Mouse (Mus musculus): ENCODE measurements around the gene Igsf8.

Gene Igsf8

DNA sequence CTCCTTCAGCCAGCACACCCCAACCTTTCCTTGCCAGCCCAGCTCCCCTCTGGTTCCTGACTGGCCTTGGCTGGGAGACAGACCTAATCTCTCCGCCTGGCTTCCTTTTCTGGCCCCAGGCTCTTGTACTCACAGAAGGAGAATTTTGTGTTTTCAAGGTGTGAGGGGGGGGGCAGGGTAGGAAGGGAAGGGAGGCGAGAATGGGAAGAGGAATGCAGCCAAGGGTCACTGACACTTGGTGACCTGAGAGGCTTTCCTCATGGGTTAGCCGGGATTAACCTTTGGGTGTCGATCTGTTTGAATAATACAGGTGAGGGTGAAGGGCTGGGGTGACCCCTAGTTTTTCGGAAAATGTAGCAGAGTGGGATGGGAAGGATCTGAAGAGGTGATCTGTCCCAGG is 12.7 kb downstream of the Igsf8 start:
- no peak for DNase-seq

DNA sequence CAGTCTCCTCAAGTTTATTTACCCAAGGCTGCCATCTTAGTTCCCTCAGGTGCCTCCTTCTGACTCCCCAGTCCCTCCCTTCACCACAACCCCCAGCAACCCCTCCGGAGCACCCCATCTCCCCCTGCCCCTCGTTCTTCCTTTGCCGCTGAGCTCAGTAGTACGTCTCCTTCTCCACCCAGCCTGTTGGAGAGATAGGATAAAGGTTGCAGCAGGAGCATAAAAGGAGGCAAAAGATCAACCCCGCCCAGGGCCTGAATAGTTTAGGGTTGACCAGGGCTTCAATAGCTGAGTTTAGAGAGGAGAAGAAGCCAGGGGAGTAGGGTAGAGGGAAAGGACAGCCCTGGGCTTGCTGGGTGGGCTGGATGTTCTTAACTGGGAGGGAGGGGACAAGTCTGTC is 13.1 kb downstream of the Igsf8 start:
- no peak for DNase-seq

DNA sequence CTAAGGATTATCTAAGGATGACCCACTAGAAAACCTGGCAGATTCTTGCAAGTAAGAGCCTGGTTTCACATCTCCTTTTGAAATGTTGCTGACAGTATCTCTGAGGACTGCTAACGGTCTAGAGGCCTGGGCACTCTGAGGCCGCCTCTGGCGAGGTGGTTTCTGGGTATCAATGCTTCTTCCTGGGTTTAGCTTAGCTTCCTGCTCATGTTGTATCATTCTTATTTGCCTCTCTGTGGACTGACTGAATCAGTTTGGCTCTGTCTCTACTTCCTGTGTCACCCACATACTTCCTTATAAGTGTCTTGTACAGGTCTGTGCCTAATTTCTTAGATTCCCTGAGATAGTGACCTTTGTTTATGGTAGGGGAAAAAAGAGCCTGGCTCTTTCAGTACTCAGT is 15.7 kb downstream of the Igsf8 start:
- DNase-seq, result peak in 1 of 2 experiments; percentile 50

DNA sequence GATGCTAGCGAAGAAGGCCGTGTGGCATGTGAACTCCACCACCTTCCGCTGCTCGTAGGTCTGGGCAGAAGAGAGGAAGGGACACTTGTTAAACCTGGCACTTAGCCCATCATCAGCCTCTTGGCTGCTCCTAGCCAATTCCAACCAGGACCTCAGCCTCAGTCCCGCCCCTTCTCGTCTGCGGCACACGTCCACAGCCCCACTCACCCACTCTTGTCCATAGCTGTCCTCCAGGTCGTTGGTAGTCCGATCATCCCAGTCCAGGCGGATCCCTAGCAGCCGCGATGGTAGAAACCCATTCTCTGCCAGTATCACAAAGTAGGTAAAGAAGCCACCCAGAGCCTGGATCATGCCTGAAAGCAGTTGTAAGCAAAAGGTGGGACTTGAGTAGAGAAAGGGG is 16.9 kb downstream of the Igsf8 start:
- DNase-seq, result no peak

DNA sequence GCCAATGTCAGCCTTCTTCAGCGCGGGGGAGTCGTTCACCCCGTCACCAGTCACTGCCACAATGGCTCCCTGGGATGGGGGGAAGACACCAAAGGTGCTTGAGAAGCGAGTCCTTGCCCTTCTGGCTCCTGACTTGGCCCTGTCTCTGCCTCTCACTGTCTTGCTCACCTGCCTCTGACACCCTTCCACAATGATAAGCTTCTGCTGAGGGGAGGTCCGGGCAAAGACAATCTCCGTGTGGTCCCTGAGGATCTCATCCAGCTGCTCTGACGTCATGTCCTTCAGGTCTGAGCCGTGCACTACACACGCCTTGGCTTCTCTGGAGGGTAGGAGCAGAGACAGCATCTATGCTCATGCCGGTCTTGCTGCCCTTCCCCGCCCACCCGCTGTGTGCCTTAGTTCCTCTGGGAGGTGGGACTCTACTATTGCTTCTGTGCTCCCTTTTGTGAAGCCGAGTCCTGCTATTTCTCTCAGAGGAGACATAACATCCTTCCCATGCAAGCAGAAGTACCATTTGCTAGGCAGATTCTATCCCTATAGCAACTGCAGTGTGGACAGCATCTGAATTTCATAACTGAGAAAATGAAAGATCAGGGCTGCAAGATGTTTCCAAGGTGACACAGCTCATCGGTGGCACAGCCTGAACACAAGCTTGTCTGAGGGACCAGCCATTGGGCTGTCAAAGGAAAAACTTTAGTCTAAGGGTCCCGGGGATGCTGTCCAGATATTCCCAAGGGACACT is 18.5 kb downstream of the Igsf8 start:
- DNase-seq, result no peak

DNA sequence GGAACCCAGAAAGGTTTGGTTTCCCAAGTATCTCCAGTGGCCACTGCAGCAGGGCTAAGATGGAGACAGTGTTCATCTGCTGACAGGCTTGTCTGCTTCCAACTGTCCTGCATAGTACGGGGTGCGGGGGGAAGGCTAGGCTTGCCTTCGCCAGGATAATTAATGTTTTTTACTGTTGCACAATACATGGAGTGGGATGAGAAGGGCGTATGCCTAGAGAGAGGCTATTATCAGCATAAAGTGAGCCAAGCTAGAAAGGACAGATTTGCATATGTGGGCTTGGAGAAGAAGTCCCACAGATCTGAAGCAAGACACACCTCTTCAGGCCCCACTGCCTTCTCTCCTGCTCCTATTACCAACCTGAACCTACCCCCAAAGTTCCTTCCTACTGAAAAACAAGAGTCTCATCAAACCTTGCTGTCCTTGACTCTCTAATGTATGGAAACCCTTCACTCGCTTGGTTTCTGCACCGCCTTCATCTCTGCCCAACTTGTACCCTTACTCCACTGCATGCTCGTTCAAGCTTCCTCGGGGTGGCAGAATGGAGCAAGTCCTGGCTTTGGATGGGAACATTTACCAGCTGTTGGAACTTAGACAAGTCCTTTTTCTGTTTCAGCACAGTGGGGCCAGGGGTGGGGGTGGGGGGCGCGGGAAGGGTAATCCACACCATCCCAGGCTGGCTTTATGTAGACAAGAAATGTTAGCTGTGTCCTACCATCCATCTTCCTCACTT is 20.2 kb downstream of the Igsf8 start:
- DNase-seq, result no peak

DNA sequence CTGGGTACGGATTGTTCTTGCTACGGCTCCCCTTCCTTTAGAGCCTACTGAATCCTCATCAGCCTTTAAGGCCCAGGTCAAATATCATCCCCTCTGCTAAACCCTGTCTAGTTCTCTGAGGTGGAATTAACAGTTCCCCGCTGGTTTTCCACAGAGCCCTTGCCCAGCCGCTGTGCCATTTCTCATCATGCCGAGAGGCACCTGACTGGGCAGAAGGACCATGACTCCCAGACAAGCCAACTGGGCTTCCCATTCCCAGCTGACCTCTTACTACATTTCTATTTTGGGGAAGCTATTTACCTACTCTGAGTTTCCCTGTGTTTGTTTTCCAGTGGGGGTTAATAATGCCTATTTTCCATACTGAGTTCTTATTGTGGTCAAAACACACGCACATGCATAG is 21.6 kb downstream of the Igsf8 start:
- DNase-seq, result no peak

DNA sequence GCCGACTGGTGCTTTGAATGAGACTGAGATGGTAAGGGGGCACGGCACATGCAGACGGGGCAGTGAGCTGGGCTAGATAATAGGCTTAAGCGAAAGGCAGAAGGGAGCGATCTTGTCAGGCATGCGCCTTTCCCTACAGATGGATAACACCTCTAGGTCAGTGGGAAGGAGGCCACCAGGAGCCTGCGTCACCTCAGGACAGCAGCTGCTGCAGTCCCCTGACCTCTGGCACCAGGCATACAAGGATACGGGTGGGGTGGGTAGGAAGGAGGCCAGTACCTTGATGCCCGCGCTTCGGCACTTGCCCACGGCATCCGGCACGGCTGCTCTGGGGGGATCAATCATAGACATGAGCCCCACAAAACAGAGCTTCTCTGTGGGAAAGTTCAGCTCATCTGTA is 22.8 kb downstream of the Igsf8 start:
- DNase-seq, result no peak

DNA sequence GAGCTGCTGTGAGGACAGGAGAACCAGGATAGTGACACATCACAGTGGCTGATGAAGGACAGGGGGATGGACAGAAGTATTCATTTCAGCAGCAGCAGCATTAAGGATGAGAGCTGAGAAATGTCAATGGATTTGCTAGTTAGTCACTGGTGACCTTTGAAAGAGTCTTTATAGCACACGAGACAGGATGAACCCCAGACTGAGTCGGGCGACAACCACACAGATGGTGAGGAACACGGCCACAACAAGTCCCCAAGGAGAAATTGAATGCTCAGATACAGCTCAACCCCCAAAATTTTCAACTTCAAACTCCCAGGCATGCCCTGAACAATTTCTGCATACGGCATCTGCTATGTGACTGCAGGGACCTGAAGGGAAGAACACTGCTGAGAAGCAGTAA is 25.3 kb downstream of the Igsf8 start:
- DNase-seq, result no peak

DNA sequence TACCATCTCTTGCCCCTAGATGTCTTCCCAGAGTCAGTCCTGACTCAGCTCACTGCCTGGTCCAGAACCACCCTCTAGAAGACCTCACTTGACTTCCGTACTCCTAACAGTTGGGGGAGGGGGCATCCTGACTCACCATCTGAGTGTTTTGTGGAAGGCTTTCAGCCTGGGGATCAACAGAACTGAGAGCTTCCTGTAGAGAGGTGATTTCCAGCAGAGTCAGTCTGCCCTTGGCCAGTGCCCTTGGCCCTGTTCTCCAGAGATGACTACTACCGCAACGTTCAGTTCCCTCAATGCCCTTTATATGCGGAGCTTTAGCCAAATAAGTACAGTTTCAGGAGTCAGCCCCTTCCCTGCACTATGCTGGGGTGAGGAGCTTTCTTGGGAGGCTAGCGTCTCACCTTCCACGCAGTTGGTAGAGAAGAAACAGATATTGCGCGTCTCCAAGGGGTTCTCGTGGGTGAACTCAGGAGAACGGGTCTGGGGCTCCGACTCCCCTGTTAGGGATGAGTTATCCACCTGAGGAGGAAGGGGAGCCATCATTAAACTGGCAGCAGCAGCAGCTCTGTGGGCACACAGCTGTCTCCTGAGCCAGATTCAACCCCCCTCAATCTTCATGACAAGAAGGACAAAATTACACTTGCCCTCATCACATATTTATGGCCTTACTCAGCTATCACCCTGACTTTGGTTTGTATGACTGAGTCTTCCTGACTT is 27.6 kb downstream of the Igsf8 start:
- no peak for DNase-seq

DNA sequence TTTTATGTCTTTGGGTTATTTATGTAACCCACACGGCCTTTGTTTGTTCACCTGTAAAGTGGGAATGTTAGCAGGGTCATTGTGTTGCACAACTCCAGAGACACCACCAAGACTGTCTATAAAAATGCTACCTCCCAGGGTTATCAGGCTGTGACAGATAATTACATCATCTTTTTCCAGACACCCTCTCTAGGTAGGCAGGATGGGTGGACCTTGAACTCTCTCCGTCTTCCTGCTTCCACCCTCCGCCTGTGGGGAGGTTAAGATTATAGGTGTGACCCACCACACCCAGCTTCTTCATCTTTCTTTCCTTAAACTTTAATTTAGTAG is 28.1 kb downstream of the Igsf8 start:
- DNase-seq, result no peak

DNA sequence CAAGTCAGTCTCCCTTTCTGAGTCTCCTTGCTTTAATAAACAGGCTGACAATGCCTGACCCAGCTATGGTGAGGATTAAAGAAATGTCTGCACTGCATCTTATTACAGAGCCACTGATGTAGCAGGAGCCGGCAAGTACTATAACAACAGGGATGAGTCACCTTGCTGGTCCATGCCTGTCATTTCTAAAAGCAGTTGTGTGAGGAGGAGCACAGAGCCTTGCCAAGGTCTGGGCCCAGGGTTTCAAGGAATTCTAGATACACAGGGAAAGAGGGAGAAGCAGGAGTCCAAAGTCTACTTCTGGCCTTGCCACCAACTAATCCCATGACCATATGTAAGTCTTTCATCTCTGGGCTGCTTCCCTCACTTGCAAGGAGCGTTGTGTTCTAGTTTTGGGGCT is 31.4 kb downstream of the Igsf8 start:
- no peak for DNase-seq

DNA sequence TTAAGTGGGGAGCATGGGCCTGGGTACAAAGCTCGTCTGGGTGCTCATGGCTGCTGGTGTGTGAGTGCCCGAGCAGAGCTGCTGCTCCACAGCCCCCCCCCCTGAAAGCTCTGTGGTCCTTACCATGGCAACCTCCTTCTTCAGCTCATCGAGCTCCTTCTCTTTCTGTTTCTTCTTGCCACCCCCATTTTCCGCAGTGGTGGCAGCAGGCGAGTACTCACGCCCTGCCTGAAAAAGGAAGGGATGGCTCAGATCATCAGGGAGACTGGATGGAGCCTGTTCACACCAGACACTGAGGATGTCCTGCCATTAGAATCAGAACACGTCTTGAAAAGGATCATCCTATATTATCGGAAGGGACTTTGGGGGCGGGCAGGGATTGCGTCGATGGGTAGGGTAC is 32.0 kb downstream of the Igsf8 start:
- DNase-seq, result no peak

DNA sequence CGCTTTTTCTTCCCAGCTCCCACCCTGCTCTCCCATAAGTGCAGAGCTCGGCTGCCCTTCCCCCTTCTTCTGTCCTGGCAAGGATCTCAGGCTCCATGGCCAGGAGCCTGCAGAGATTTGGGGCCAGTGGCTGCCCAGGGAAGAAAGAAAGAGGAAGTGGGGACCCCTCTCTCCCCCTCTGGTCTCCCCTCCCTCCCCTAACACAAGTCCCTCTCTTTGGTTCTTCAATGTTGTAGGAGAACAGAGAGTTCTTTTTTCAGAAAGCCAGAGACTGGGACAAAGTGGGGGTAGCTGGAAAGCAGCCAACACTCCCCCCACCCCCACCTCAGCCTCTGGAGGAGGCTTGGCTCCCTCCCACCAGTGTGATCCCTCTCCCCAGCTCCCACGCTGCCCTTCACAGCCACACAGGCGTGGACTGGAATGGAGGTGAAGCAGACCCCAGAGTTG is 34.3 kb downstream of the Igsf8 start:
- peak in 1 of 2 experiments; percentile 41 for DNase-seq

DNA sequence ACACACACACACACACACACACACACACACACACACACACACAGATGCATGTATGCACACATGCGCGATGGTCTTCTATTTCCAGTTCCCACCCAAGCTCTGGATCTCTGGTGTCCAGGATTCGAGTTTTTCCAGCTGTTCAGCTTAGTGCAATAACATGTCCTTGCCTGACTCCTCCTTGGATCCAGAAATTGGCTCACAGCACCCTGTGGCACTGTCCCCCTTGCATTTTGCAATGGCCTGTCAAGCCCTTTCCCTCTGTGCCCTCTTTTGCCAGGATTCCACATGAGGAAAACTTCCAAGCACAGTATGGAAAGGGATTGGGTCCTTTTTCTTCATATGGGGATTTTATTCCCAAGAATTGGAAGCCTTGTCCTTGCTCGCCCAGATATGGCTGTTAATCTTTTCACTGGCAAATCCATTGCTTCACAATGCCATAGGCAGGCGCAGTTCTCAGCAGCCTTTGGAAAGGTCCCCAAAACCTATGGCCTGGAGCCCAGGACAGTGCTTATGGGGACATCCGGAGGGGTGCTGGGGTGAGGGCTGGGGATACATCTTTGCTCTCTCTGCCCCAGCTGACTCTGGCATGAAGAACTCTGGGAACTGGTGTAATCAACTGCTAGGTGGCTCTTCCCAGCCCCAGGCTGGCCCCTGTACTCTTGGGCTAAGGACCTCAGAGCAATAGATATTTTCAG is 35.5 kb downstream of the Igsf8 start:
- peak in 1 of 2 experiments; percentile 65 for DNase-seq

DNA sequence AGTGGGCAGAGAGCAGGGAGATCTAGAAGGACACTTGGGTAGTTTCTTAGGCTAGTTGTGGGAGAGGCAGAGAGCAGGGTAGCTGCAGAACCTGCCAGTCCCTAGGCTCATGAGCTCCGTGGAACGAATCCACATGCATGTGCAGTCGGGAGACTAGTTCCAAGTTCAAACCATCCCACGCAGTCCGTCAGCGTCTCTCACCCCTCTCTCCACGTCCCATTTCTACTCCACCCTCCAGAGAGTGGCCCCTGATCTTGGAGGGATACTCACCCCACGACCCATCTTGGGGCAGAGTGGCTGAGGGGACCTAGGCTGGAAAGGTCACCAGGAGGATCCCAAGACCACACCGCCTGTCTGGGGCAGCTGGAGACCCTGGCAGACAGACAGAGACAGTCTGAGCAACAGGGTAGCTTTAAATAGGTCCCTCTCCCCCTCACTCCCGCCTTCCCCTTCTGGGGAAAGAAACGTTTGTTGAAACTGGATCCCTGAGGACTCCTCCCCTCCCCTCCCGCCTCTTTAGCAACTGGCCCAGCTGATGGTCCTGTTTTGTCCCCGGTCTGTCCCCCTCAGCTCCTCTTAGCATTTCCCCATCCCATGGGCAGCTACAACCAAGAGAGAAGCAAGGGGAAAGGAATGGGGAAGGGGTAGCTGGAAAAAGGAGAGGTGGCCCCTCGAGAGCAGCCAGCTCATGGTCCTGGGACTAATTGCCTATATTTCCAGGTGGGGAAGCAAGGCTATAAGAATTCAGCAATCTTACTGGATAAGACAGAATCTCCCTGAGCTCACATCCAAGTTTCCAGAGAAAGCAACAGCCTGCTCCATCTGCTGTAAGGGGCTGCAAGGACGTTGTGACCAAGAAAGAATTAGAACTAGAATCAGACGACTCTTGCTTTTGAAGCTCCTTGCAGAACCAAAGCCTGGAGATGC is 36.4 kb downstream of the Igsf8 start, which contains the start of gene Atp1a2:
Gene Atp1a2, minus strand, starts transcription at position 454 of the 927 bp plus-strand sequence.
- peak; percentile 47 to 67 for DNase-seq

DNA sequence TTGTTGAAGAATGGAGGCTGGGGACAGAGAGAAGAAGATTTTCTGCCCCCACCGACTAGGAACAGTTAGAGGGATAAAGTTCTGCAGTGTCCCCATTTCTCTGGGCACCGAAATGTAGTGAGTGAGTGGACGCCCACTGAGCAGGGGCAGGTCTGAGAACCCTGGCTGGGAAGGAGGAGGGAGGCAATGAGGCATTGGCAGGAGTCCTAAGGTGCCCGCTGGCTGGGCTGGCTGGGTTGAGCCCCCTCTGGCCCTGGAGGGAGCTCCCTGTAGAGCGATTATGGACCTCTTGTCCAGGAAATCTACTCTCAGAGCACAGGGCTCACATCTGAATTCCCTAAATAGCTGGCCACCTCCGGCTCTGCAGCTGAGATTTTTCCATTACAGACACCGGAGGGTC is 38.1 kb downstream of the Igsf8 start:
- DNase-seq, result no peak

DNA sequence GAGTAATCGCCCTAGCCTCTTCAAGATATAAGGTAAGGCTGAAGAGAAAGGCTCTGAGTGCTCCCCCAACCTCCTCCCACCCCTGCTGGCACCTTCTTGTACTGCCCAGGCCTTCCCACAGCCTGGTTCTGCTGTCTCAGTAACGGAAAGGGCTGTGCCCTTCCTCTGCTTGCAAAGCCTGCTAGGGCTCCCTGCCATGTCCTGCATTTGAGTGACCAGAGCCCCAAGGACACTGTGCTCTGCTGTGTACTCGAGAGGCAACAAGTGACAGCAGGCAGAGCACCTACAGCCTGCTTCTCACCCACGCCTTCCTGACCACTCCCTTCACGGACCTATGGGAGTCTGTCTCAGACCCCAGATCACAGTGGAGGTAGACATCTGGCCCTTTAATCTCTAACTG is 38.8 kb downstream of the Igsf8 start:
- no peak for DNase-seq

DNA sequence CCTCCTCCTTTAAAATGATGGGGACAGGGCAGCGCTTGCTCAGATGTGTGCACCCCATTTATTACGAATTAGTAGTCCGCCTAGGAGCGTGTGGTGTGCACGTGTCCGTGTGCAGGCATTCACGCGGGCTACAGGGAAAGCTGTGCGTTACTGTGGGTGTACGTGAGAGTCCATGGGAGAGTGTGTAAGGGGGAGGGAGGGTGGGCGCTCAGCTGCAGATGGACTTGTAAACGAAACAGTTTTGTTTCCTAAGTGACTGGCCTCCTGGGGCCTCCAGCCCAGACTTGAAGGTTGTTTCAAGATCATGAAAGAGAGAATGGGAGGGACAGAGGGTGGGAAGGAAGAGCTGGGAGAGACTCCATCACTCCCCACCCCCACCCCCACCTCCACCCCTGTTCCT is 39.7 kb downstream of the Igsf8 start:
- DNase-seq, result no peak

DNA sequence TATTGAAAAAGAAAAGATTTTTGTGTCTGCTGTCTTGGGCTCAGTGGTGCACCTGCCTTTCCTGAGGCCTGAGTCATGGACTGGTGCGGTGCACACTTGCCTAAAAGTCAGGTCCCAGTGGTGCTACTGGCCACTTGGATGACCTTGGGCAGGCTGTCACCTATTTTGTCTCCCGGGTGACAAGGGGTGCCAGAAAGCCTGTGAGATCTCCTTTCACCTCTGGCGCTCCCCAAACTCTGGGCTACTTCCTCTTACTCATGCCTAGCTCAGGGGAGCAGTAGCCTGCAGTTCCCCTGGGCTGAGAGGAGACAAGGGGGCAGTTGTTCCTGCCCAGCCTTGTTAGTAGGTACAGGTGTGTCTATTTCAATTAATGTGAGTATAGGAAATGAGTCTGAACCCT is 40.9 kb downstream of the Igsf8 start:
- DNase-seq, result no peak

DNA sequence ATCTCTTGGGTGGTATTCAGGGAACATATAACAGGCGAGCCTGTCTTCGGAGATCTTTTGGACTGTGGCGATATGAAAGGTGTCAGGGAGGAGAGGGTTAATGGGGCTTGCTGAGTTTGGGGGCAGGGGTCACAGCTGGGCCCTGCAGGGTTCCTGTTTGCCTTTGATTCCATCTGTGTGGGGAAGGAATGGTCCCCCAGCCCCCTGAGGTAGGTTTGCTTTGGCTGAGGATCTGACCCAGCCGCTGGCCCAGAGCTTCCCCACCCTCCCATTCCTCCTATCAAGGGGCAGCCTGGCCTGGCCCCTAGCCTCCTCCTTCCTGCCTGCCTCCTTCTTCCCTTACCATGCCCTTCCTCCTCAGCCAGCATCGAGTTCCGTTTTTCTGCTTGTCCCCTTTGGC is 41.4 kb downstream of the Igsf8 start:
- no peak for DNase-seq

DNA sequence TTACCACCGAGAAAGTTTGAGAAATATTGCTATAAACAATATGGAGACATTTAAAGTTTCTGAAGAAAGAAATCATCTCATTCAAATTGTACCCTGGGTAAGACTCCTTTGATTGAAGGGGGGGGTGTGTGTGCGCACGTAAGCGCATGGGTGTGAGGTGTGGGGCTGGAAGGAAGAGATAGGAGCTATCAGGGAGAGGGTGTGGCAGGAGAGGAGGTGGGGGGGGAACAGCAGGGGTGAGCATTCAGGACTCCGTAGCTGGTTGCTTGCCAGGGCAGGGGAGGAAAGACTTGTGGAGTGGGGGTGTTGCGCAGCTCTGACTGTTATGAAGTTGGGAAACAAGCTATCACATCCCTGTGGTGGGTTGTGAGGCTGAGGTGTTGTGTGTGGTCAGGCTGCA is 43.0 kb downstream of the Igsf8 start:
- no peak for DNase-seq

Data from lung, postnatal 4 days (tissue).